Mouse (Mus musculus) testis, postnatal 14 days (tissue): ENCODE data around the gene Naip5.
"Not testable (repeated sequence)": the region's sequence is repeated elsewhere in the genome, so short reads cannot be mapped to it uniquely, and the experiment has no call there.

Source experiments
- DNase-seq: peaks from one replicate; pipeline ENCODE4 v3.0.0; 2021; ENCODE audit warnings: low spot score

Gene Naip5

GRCm38 (mm10) chr13:100246223-100246622 is at the start of gene Naip5:
Naip5 (minus strand) TSS chr13:100246323.
- not testable (repeated sequence) for DNase-seq

- DNase-seq, result no peak
These were observed 38.5 kb upstream of the Naip5 start for GRCm38 (mm10) chr13:100284611-100285010.

- DNase-seq, result not testable (repeated sequence)
These were observed 25.5 kb upstream of the Naip5 start for GRCm38 (mm10) chr13:100271474-100272132.

DNA sequence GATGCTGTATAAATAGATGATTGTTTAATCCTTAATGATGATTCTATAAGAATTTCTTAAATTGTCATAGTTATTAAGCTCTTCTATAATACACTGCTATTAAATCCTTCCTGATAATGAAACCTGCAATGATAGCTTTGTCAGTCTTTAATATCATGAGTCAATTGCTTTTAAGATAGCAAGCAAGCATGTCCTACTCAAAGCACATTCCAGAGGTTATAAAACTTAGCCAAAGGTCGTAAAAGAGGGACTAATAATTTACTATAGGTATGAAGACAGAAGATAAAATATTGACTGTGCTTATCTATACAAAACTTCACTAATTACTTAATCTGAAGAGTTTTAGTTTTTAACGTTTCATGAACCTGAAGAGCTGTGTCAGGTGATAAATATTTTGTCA is 10.9 kb upstream of the Naip5 start:
- DNase-seq, result not testable (repeated sequence)

- DNase-seq, result not testable (repeated sequence)
These were observed 9.8 kb upstream of the Naip5 start for GRCm38 (mm10) chr13:100255925-100256324.

- DNase-seq, result not testable (repeated sequence)
These were observed 5.8 kb upstream of the Naip5 start for GRCm38 (mm10) chr13:100251897-100252296.

- DNase-seq, result not testable (repeated sequence)
These were observed 885 bp upstream of the Naip5 start for GRCm38 (mm10) chr13:100246896-100247519.

DNA sequence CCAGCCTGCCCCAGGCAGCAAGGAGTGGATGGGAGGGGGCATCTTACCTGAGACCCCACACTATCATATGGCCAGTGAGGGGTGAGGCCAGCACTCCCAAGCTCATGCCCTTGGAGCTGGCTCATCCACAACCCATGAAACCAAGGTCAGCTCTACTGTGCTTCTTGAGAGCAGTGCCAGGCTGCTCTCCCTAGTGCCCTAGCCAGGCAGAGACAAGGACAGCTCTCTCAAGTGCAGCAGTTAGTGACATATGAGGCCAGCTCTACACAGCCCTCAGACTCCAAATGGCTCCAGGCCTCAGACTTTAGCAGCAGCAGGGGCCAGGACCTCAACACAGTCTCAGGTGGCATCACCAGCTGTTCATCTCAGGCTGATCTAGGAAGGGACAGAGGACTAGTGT is 2.4 kb downstream of the Naip5 start:
- DNase-seq, result no peak

DNA sequence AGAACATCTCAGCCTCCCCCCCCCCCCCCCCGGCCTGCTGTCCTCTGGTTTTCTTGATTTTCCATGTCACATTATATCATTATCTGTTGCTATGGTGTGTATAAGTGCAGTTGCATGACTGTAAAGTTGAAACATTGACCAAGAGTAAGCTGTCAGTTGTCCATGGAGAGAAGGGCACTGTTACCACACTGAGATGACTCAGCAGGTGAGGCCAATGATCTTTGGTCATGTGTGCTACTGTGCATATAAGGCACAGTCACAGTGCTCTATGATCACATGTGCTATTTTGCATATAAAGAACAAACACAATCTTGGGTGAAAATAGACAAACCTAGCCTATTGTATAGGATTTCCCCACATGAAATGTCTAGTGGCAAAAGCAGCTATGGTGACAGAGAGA is 32.4 kb downstream of the Naip5 start:
- DNase-seq, result not testable (repeated sequence)

GRCm38 (mm10) chr13:100210540-100210939 is 35.6 kb downstream of the Naip5 start:
- DNase-seq, result peak; percentile 43

DNA sequence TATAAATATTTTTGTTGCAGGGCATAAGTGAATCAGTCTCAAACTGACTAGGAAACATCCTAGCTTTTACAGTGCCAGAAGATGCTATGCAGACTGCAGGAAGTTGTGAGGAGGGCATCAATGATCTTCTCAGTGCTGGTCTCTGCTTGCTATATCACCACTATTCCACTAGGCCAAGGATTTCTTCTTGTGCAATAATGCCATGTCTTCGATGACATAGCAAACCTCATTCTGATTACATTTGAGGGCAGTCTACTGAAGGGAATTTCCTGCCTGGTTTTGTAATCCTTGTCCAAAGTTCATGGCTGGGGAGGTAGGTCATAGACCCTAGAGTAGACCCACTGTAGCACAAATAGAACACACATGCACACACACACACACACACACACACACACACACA is 42.8 kb downstream of the Naip5 start:
- no peak for DNase-seq

GRCm38 (mm10) chr13:100201659-100202333 is 44.3 kb downstream of the Naip5 start, which contains the start of gene Naip2:
Naip2 (minus strand) TSS chr13:100202092.
- not testable (repeated sequence) for DNase-seq

DNA sequence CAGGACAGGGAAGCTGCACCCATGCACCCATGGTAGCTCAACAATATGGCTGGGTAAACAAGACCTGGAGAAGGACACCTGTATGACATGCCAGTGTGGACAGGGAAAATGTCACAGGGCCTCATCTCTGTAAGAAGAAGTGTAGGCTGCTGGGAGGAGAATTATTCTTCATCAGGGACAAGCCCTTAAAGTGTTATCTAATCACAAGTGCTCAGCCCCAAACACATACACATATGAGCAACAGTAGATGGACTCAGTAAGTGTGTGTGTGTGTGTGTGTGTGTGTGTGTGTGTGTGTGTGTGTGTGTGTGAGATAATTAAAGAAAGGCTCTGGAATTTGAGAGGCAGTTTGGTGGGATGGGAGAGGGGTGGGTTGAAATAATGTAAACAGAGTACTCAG is 45.3 kb downstream of the Naip5 start:
- no peak for DNase-seq

DNA sequence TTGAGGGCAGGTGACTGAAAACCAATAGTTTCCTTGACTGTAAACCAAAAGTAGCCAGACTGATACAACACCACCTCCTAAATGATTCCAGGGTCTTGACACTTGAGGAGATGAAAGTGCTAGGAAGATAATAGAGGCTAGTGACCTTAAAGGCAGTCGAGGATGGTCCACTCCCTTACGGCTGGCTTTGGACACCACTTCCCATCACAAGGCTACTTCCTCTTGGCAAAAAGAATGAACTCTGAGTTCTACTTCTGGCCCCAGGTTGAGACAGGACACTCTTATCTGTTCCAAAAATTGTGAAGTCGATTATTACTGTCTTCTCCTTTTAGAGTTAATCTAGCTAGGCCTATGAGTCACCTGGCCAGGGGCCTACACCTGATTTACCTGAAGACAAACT is 50.7 kb downstream of the Naip5 start:
- no peak for DNase-seq

GRCm38 (mm10) chr13:100183111-100183510 is 63.0 kb downstream of the Naip5 start:
- DNase-seq, result not testable (repeated sequence)

- not testable (repeated sequence) for DNase-seq
These were observed 71.8 kb downstream of the Naip5 start for GRCm38 (mm10) chr13:100174360-100174759.

DNA sequence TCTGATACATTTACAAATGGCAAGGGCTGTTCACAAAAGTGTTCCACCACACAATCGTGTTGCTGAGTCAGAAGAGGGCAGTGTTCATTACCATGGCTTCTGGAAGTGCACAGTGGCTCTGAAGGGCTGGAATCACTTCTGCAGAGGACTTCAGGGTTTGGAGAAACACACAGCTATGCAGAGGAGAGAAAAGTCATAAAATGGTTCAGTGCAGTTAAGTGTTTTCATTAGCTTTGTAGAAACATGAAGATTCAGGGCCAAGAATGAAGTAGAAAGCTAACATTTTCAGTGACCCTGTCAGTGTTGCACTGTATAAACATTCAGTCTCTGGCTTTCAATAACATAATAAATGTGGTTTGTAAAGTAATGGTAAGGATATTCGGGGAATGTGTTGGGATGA is 79.7 kb downstream of the Naip5 start:
- DNase-seq, result not testable (repeated sequence)

GRCm38 (mm10) chr13:100162467-100162866 is 83.7 kb downstream of the Naip5 start:
- not testable (repeated sequence) for DNase-seq
